Mouse (Mus musculus): ENCODE measurements around the gene Padi2. TPM values are rescaled to one million over a fixed set of nuclear protein-coding genes. Genes with fewer than 3 reads are reported as not detected.

Gene Padi2
- polyA plus RNA-seq, 1 experiment: 2.1 TPM

- TF ChIP-seq CTCF (IDR thresholded peaks at IDR 0.05; ENCODE audit: control insufficient read depth, insufficient read depth, insufficient read length) (no peak), MYOG (IDR thresholded peaks at IDR 0.05; ENCODE audit: control insufficient read depth, extremely low read depth, insufficient read length) (no peak), MYOD1 (IDR thresholded peaks at IDR 0.05; ENCODE audit: control insufficient read depth, insufficient read length, low read depth) (no peak), USF1 (IDR thresholded peaks at IDR 0.05; ENCODE audit: low read depth) (no peak), FOSL1 (IDR thresholded peaks at IDR 0.05; ENCODE audit: insufficient read depth, low read length, poor library complexity, severe bottlenecking) (no peak), CEBPB (IDR thresholded peaks at IDR 0.05; ENCODE audit: low read depth) (no peak), MAX (IDR thresholded peaks at IDR 0.05) (no peak)
- H3K27me3 ChIP-seq (ENCODE audit: control insufficient read depth, insufficient read depth, insufficient read length): no peaks in the 10 kb centered on the region
Observed at GRCm38 (mm10) chr4:140961467-140962206, 55.5 kb downstream of the Padi2 start.

GRCm38 (mm10) chr4:140962207-140962909, 56.2 kb downstream of the Padi2 start:
- Histone ChIP-seq H3K4me3 (ENCODE audit: insufficient read depth, poor library complexity, severe bottlenecking) (peak overlapping the region; percentile 95), H3K36me3 (ENCODE audit: control insufficient read depth, insufficient read depth) (peaks cover 20% of the 10 kb centered on the region), H3K79me3 (ENCODE audit: low read depth) (peaks cover 40% of the 10 kb centered on the region), H3K27me3 (ENCODE audit: control insufficient read depth, insufficient read depth, insufficient read length) (no peaks in the 10 kb centered on the region), H3K79me2 (ENCODE audit: control insufficient read depth, insufficient read depth) (peaks cover 57% of the 10 kb centered on the region), H3ac (ENCODE audit: control insufficient read depth, insufficient read length, low read depth) (peak overlapping the region; percentile 71)
- TF ChIP-seq FOSL1 (IDR thresholded peaks at IDR 0.05; ENCODE audit: insufficient read depth, low read length, poor library complexity, severe bottlenecking) (no peak), CTCF (IDR thresholded peaks at IDR 0.05; ENCODE audit: control insufficient read depth, insufficient read depth, insufficient read length) (no peak), USF1 (IDR thresholded peaks at IDR 0.05; ENCODE audit: low read depth) (no peak), CEBPB (IDR thresholded peaks at IDR 0.05; ENCODE audit: low read depth) (no peak), MYOD1 (IDR thresholded peaks at IDR 0.05; ENCODE audit: control insufficient read depth, insufficient read length, low read depth) (no peak), MAX (IDR thresholded peaks at IDR 0.05) (no peak), MYOG (IDR thresholded peaks at IDR 0.05; ENCODE audit: control insufficient read depth, extremely low read depth, insufficient read length) (no peak)

More at GRCm38 (mm10) chr4:140961467-140962206, 55.5 kb downstream of the Padi2 start:
- Histone ChIP-seq H3K79me3 (ENCODE audit: low read depth) (peaks cover 40% of the 10 kb centered on the region), H3K4me3 (ENCODE audit: insufficient read depth, poor library complexity, severe bottlenecking) (peak overlapping the region; percentile 95), H3ac (ENCODE audit: control insufficient read depth, insufficient read length, low read depth) (peak overlapping the region; percentile 71), H3K36me3 (ENCODE audit: control insufficient read depth, insufficient read depth) (peaks cover 13% of the 10 kb centered on the region), H3K79me2 (ENCODE audit: control insufficient read depth, insufficient read depth) (peaks cover 54% of the 10 kb centered on the region)

- peaks cover 40% of the 10 kb centered on the region for H3K79me3 ChIP-seq (ENCODE audit: low read depth)
- H3K36me3 ChIP-seq (ENCODE audit: control insufficient read depth, insufficient read depth): peaks cover 26% of the 10 kb centered on the region
- no peak overlapping the region for H3ac ChIP-seq (ENCODE audit: control insufficient read depth, insufficient read length, low read depth)
- peaks cover 57% of the 10 kb centered on the region for H3K79me2 ChIP-seq (ENCODE audit: control insufficient read depth, insufficient read depth)
- H3K4me3 ChIP-seq (ENCODE audit: insufficient read depth, poor library complexity, severe bottlenecking): peak overlapping the region; percentile 95
- H3K27me3 ChIP-seq (ENCODE audit: control insufficient read depth, insufficient read depth, insufficient read length): no peaks in the 10 kb centered on the region
- TF ChIP-seq FOSL1 (IDR thresholded peaks at IDR 0.05; ENCODE audit: insufficient read depth, low read length, poor library complexity, severe bottlenecking) (no peak), USF1 (IDR thresholded peaks at IDR 0.05; ENCODE audit: low read depth) (no peak), CEBPB (IDR thresholded peaks at IDR 0.05; ENCODE audit: low read depth) (no peak), MYOD1 (IDR thresholded peaks at IDR 0.05; ENCODE audit: control insufficient read depth, insufficient read length, low read depth) (no peak), MAX (IDR thresholded peaks at IDR 0.05) (no peak), CTCF (IDR thresholded peaks at IDR 0.05; ENCODE audit: control insufficient read depth, insufficient read depth, insufficient read length) (no peak), MYOG (IDR thresholded peaks at IDR 0.05; ENCODE audit: control insufficient read depth, extremely low read depth, insufficient read length) (no peak)
Observed at GRCm38 (mm10) chr4:140962950-140963349, 56.8 kb downstream of the Padi2 start.

- no peak for TF ChIP-seq CTCF (IDR thresholded peaks at IDR 0.05; ENCODE audit: control insufficient read depth, insufficient read depth, insufficient read length)
- no peak for TF ChIP-seq FOSL1 (IDR thresholded peaks at IDR 0.05; ENCODE audit: insufficient read depth, low read length, poor library complexity, severe bottlenecking)
- TF ChIP-seq USF1 (IDR thresholded peaks at IDR 0.05; ENCODE audit: low read depth): no peak
- TF ChIP-seq MAX (IDR thresholded peaks at IDR 0.05): no peak
- no peak for TF ChIP-seq MYOG (IDR thresholded peaks at IDR 0.05; ENCODE audit: control insufficient read depth, extremely low read depth, insufficient read length)
- no peak for TF ChIP-seq MYOD1 (IDR thresholded peaks at IDR 0.05; ENCODE audit: control insufficient read depth, insufficient read length, low read depth)
- no peak for TF ChIP-seq CEBPB (IDR thresholded peaks at IDR 0.05; ENCODE audit: low read depth)
- H3K27me3 ChIP-seq (ENCODE audit: control insufficient read depth, insufficient read depth, insufficient read length): no peaks in the 10 kb centered on the region
Observed at GRCm38 (mm10) chr4:140963941-140964597, 57.9 kb downstream of the Padi2 start.

GRCm38 (mm10) chr4:140964620-140965019, 58.5 kb downstream of the Padi2 start:
- Histone ChIP-seq H3ac (ENCODE audit: control insufficient read depth, insufficient read length, low read depth) (no peak overlapping the region), H3K79me2 (ENCODE audit: control insufficient read depth, insufficient read depth) (peaks cover 57% of the 10 kb centered on the region), H3K27me3 (ENCODE audit: control insufficient read depth, insufficient read depth, insufficient read length) (no peaks in the 10 kb centered on the region), H3K4me3 (ENCODE audit: insufficient read depth, poor library complexity, severe bottlenecking) (no peak overlapping the region), H3K79me3 (ENCODE audit: low read depth) (peaks cover 40% of the 10 kb centered on the region), H3K36me3 (ENCODE audit: control insufficient read depth, insufficient read depth) (peaks cover 39% of the 10 kb centered on the region)
- TF ChIP-seq FOSL1 (IDR thresholded peaks at IDR 0.05; ENCODE audit: insufficient read depth, low read length, poor library complexity, severe bottlenecking) (no peak), CTCF (IDR thresholded peaks at IDR 0.05; ENCODE audit: control insufficient read depth, insufficient read depth, insufficient read length) (peak; percentile 20), MYOG (IDR thresholded peaks at IDR 0.05; ENCODE audit: control insufficient read depth, extremely low read depth, insufficient read length) (no peak)

More at GRCm38 (mm10) chr4:140963941-140964597, 57.9 kb downstream of the Padi2 start:
- H3K79me3 ChIP-seq (ENCODE audit: low read depth): peaks cover 40% of the 10 kb centered on the region
- peaks cover 57% of the 10 kb centered on the region for H3K79me2 ChIP-seq (ENCODE audit: control insufficient read depth, insufficient read depth)
- no peak overlapping the region for H3ac ChIP-seq (ENCODE audit: control insufficient read depth, insufficient read length, low read depth)
- no peak overlapping the region for H3K4me3 ChIP-seq (ENCODE audit: insufficient read depth, poor library complexity, severe bottlenecking)
- peaks cover 38% of the 10 kb centered on the region for H3K36me3 ChIP-seq (ENCODE audit: control insufficient read depth, insufficient read depth)

Measured in C2C12 (cell line).